Mouse (Mus musculus) hindlimb bud, embryonic 11.5 days (tissue): ENCODE data around the gene Ak5.

ENCODE experiments used
- DNase-seq: peaks from one replicate; pipeline ENCODE4 v3.0.0-alpha.2; 2012; ENCODE audit warnings: low read depth, low spot score; ENCODE audit errors: extremely low spot score

Gene Ak5

DNA sequence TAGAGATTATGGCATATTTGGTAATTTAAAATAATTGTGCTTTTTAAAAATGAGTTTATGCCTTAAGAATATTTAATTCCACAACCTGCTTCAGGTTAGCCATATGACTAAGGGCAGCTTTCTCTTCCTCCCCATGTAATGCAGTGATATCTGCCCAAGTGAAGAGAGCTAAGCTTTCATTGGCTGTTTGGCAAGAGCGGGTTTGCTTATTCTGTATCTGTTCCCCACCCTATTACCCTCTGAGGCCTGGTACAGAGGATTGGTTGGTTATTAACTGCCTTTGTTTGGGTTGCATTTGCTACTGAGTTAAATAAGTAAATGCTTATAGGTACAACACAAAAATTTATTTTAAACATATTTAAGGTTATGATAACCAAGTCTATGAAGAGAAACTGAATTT lies 221.2 kb downstream of the Ak5 start:
- DNase-seq, result no peak

DNA sequence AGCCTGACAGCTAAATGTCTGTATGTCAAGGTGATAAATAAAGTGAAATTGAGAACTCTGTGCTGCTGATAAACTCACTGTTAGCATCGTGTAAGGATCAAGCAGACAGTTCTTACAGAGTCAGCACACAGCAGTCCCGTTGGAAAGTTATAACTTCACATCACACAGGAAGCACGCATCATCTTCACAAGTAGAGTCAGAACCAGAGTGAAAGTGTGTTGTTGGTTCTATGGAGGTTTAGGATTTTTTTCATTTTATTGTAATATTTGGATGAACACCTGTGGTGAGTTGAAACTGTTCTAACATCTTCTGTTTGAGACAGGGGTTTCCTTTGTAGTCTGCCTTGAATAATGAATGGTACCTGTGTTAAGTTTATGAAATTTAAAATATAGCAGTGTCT lies 224.0 kb downstream of the Ak5 start:
- DNase-seq, result no peak

DNA sequence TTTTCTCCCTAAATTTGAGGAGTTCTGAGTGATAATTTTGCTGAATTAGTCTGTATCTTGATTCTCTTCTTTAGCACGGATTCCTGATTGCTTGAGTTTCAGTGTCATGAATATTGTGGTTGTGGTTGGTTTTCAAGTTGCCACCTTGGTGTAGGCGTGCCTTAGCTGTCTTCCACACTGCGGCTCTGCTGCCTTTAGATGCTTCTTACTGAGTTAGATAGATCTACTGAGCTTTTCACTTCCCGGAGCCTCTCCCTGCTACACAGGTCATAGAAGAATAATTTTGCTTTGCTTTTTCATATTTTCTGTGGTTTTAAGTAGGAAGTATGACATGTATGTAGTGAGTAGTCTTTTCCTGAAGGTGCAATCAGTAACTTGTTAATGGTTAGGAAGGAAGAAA lies 225.4 kb downstream of the Ak5 start:
- no peak for DNase-seq

DNA sequence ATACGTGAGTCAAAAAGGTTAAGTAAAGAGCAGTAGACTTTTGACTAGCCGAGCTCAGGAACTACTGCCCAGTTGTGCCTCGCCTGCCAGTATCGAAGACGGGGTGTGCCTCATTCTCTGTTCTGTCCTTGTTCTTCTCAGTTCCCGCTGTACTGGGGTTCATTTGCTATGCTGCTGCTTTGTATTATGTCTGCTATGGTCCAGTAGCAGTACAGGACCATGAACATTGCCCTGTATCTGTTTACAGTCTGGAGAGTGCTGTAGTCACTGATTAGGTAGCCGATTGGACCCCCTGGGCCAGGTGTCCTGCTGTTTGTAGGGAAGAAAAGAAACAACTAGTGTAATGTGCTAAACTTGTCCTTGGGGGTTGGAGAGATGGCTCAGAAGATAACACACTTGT lies 230.1 kb downstream of the Ak5 start:
- DNase-seq, result no peak

DNA sequence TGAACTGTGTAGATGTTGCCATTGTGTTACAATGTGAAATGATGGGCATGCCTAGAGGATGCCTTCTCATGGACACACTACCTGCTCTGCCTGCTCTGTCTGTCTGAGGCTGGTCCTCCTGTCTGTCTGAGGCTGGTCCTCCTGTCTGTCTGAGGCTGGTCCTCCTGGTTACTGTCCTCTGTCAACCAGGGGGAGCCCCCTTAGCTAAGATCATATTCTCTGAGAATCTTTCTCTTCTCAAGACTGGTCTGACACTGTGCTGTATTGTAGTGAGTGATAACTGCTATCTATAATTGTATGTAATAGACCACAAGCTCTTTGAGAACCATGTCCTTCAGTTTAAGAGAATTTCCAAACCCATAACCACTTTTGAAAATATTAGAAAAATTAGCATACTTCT lies 232.6 kb downstream of the Ak5 start:
- no peak for DNase-seq

DNA sequence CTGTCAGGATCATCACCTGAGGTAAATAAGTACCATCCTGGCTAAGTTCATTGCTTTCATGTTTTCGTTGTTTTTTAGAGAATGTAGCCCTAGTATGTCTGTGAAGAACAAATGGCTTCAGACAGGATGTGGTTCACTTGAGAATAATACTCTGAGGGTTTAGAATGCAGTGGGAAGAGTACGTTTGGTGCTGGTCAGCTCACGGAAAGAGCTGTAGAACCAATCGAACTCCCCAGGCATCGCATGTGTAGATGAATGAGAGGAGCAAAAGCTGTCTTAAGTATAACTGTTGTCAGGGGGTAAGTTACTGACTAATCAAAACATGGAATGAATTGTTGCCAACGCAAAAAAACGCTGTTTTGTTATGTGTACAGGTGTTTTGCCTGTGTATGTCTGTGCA lies 235.5 kb downstream of the Ak5 start:
- no peak for DNase-seq

DNA sequence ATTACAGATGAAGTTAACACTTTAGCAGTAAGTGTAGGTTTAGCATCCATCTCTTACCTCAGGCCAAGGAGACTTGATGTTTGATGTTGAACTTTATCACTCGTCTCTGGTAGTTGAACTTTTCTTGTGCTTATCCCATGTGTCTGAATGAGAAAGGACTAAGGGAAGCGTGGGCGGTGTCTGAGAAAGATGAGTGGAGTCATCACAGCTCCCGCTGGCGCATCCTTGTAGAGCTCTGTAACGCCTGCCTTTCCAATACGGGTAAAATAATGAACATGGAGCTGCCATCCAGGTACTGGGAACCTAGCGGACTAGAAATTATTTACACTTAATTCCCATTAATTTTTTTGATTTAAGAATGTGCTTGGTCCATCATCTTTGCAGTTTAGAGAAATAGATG lies 239.2 kb downstream of the Ak5 start:
- DNase-seq, result no peak
